Mouse (Mus musculus) intestine, postnatal 0 days (tissue): Measurements from ENCODE around the gene Plcb3. TPM values are rescaled to one million over a fixed set of nuclear protein-coding genes. Genes with fewer than 3 reads are reported as not detected.
A peak's percentile ranks its signal among the peaks of the same experiment; 100 is the strongest.

Experiments
- ATAC-seq: fragments of 200-750 bp; cut with Nextera tagmentation; 2 replicates; pipeline ENCODE4 v1.8.0; 2017; ENCODE audit warnings: mild to moderate bottlenecking, moderate TSS enrichment, moderate library complexity
- H3K27ac ChIP-seq: fragments of 300-500 bp; sonication (generic); 2 replicates; pipeline ENCODE4 v1.5.1; 2014; ENCODE audit warnings: mild to moderate bottlenecking, low read depth, low read length, moderate library complexity
- H3K27me3 ChIP-seq: fragments of 300-500 bp; sonication (generic); replicated peaks from 2 replicates; pipeline ENCODE4 v1.6.1; 2014; ENCODE audit warnings: low read length, mixed read lengths; ENCODE audit not compliant: control insufficient read depth, insufficient read depth
- H3K36me3 ChIP-seq: fragments of 300-500 bp; sonication (generic); 2 replicates; pipeline ENCODE4 v1.6.1; 2014; ENCODE audit warnings: mild to moderate bottlenecking, moderate library complexity; ENCODE audit not compliant: control insufficient read depth, insufficient read depth
- H3K4me1 ChIP-seq: fragments of 300-500 bp; sonication (generic); replicated peaks from 2 replicates; pipeline ENCODE4 v1.6.1; 2014; ENCODE audit warnings: antibody characterized with exemption, low read length, mixed read lengths; ENCODE audit not compliant: control insufficient read depth, insufficient read depth
- H3K4me2 ChIP-seq: fragments of 300-500 bp; sonication (generic); replicated peaks from 2 replicates; pipeline ENCODE4 v1.6.1; 2014; ENCODE audit warnings: low read depth, mild to moderate bottlenecking, moderate library complexity
- H3K4me3 ChIP-seq: fragments of 300-500 bp; sonication (generic); 2 replicates; pipeline ENCODE4 v1.5.1; 2014; ENCODE audit warnings: low read depth, low read length
- H3K9ac ChIP-seq: fragments of 300-500 bp; sonication (generic); 2 replicates; pipeline ENCODE4 v1.6.1; 2014; ENCODE audit warnings: mild to moderate bottlenecking, low read depth, low read length
- H3K9me3 ChIP-seq: fragments of 300-500 bp; sonication (generic); 2 replicates; pipeline ENCODE4 v1.6.1; 2016; ENCODE audit warnings: mixed run types; ENCODE audit not compliant: control insufficient read depth
- CTCF ChIP-seq: sonication (generic); IDR thresholded peaks from 2 replicates; pipeline ENCODE4 v1.5.1; 2016; ENCODE audit warnings: low read depth, mild to moderate bottlenecking, control low read depth, antibody characterized with exemption, moderate library complexity
- WGBS: fragments of 180-500 bp; shearing (Covaris S2); extraction: QIAGEN DNeasy Blood & Tissue Kit; methylation state at CpG from one replicate; pipeline ENCODE4 v1.1.7; 2014; 5-methylcytosine and 5-hydroxymethylcytosine counted together
- polyA plus RNA-seq: library from polyadenylated mRNA; unstranded; fragments of >200 nt; fragmentation: Nextera tagmentation; extraction: Ambion mirVana; gene quantifications from 2 replicates; pipeline ENCODE4 v1.2.1, GENCODE M21; 2015

Plcb3 gene
- polyA plus RNA-seq, 1 experiment from 2014 or later, result 107 TPM

GRCm38 (mm10) chr19:6937541-6938465 lies 38.5 kb downstream of the Plcb3 start:
- Histone ChIP-seq H3K9me3 (no peaks in the 10 kb centered on the region), H3K4me2 (no peak overlapping the region), H3K36me3 (no peaks in the 10 kb centered on the region; the same call in 1 of the 2 replicates), H3K27me3 (peaks cover 33% of the 10 kb centered on the region), H3K27ac (no peak overlapping the region), H3K4me1 (peaks cover 6% of the 10 kb centered on the region), H3K4me3 (no peak overlapping the region), H3K9ac (no peak overlapping the region)
- no peak for TF ChIP-seq CTCF
- ATAC-seq, result no peak
- 82% methylated on average over 16 of the region's 16 CpGs for WGBS

- Histone ChIP-seq H3K9me3 (no peaks in the 10 kb centered on the region), H3K9ac (no peak overlapping the region), H3K36me3 (no peaks in the 10 kb centered on the region), H3K27me3 (peaks cover 45% of the 10 kb centered on the region), H3K4me1 (peaks cover 6% of the 10 kb centered on the region), H3K4me3 (no peak overlapping the region), H3K27ac (no peak overlapping the region), H3K4me2 (no peak overlapping the region)
- peak; percentile 65 for TF ChIP-seq CTCF
- no peak for ATAC-seq
- WGBS, result 26% methylated on average over 3 of the region's 3 CpGs
Measured at GRCm38 (mm10) chr19:6936299-6936698, 40.0 kb downstream of the Plcb3 start.

- peaks cover 6% of the 10 kb centered on the region for H3K4me1 ChIP-seq
- peak within 1 kb of the TSS; percentile 74 for H3K4me2 ChIP-seq
- ATAC-seq, result no peak
- H3K9me3 ChIP-seq, result no peaks in the 10 kb centered on the region
- WGBS, result 12% methylated on average over 23 of the region's 23 CpGs
- no peak for TF ChIP-seq CTCF
- H3K27me3 ChIP-seq, result peaks cover 49% of the 10 kb centered on the region
- peak within 1 kb of the TSS; percentile 42 for H3K4me3 ChIP-seq
- 0 out of 2 replicates have a peak within 1 kb of the TSS, but pooled peaks have one; percentile 26 for H3K9ac ChIP-seq
- no peaks in the 10 kb centered on the region for H3K36me3 ChIP-seq
- no peak within 1 kb of the TSS for H3K27ac ChIP-seq
Measured at GRCm38 (mm10) chr19:6934195-6934977, 41.9 kb downstream of the Plcb3 start, which contains the start of gene Kcnk4. TSS of gene Kcnk4 (minus strand) at chr19:6934515.

DNA sequence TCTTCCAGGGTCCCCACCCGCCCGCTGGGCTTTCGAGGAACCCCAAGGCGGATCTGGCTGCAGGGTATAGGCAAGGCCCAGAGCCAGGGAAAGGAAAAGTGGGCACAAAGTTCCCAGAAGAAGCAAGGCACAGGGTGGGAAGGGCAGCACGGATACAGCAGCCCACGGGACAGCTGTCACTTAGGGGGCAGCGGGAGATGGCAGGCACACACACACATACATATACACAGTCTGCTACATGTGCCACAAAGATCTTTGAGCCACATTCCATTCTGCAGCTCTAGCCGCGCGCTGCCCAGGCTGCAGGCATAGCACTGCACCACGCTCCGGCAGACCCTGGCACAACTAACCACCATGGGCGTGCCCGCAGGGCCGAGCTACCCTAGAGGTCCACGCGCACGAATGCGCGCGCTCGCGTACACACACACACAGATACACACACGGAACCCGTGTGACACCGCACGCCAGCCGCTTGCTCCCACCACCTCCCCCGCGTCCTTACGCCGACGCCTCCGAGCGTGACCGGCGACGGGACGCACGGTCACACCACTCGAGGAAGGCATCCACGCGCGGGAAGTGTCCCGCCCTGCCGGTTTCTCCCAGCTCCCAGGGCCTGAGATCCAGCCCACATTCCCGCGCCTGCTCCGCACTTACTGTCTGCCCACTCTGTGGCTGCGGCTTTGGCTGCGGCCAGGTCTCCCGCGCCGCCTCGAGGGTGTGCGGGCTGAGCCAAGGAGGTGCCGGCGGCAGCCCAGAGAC lies 42.7 kb downstream of the Plcb3 start:
- 0 out of 2 replicates have a peak, but pooled peaks have one; percentile 4 for TF ChIP-seq CTCF
- ATAC-seq, result peak; percentile 26; the same call in 1 of the 2 replicates
- peaks cover 49% of the 10 kb centered on the region for H3K27me3 ChIP-seq
- peak overlapping the region; percentile 74 for H3K4me2 ChIP-seq
- H3K27ac ChIP-seq, result no peak overlapping the region
- no peaks in the 10 kb centered on the region for H3K36me3 ChIP-seq
- 0 out of 2 replicates have a peak overlapping the region, but pooled peaks have one; percentile 26 for H3K9ac ChIP-seq
- H3K4me1 ChIP-seq, result peaks cover 6% of the 10 kb centered on the region
- 5% methylated on average over 58 of the region's 58 CpGs for WGBS
- peak overlapping the region; percentile 42 for H3K4me3 ChIP-seq
- H3K9me3 ChIP-seq, result no peaks in the 10 kb centered on the region

GRCm38 (mm10) chr19:6933102-6933435 lies 43.2 kb downstream of the Plcb3 start:
- no peak overlapping the region for H3K27ac ChIP-seq
- H3K9ac ChIP-seq, result no peak overlapping the region
- peak overlapping the region; percentile 74; the same call in 1 of the 2 replicates for H3K4me2 ChIP-seq

More at GRCm38 (mm10) chr19:6933102-6933435, 43.2 kb downstream of the Plcb3 start:
- no peak for ATAC-seq
- H3K9me3 ChIP-seq, result no peaks in the 10 kb centered on the region
- no peak for TF ChIP-seq CTCF
- peaks cover 53% of the 10 kb centered on the region for H3K27me3 ChIP-seq
- H3K4me1 ChIP-seq, result peaks cover 6% of the 10 kb centered on the region
- WGBS, result 26% methylated on average over 4 of the region's 4 CpGs
- no peaks in the 10 kb centered on the region for H3K36me3 ChIP-seq
- peak overlapping the region; percentile 42; the same call in 1 of the 2 replicates for H3K4me3 ChIP-seq
